Mouse (Mus musculus) urinary bladder, postnatal 14 days (tissue): ENCODE results near the gene Arl6ip5.
"Not testable (repeated sequence)": the region's sequence is repeated elsewhere in the genome, so short reads cannot be mapped to it uniquely, and the experiment has no call there.

Experiments
- DNase-seq: peaks from one replicate; pipeline ENCODE4 v3.0.0; 2021; ENCODE audit warnings: low spot score

Arl6ip5 gene

DNA sequence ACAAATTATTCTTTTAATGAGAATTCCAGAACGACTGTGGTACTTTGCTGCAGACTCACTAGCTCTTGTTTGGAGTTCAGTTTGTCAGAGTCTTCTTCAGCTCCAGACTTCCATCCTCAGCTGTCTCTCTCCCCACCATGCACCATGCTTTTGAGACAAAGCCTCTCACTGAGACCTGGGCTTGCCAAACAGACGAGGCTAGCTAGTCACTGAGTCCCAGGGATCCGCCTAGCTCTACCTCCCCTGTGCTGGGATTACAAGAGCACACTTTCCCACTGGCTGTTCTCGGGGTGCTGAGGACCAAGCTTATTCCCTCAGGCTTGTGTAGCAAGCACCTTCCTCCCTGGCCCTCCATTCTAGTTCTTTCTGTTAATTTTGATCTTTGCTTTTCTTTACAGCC, 13.1 kb downstream of the Arl6ip5 start:
- DNase-seq = no peak

GRCm38 (mm10) chr6:97224505-97224904, 14.0 kb downstream of the Arl6ip5 start:
- no peak for DNase-seq

- no peak for DNase-seq
These were observed 15.6 kb downstream of the Arl6ip5 start for GRCm38 (mm10) chr6:97226083-97226491.

- DNase-seq = no peak
These were observed 16.8 kb downstream of the Arl6ip5 start for GRCm38 (mm10) chr6:97227067-97227847.

DNA sequence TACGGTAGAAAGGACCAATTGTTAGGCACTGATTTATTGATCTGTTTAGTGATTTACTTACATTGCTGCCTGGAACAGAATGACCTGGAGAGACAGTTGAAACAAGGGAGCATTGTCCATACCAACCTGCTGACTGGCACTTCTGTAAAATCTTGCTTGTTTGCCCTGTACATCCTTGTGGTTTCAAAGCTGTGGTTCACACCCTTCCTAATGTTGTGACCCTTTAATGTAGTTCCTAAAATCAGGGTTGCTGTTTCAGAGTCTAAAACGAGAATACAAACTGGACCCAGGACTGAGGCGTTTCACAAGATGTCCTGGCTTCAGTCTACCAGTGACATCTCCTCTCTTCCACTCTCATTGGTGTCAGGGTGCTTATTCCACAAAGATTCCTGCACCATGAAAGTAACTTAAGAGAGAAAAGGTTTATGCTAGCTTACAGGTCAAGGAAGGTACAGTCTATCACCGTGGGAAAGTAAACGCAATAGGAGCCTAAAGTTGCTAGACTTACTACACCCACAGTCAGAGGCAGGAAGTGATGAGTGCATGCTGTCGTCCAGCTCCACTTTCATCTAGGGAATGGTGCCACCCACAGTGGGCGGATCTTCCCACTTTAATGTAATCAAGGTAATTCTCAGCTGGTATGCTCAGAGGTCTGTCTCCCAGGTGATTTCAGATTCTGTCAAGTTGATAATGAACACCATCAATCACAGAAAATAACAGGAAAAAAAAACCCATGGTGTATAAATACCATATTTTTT, 24.6 kb downstream of the Arl6ip5 start:
- DNase-seq = no peak

DNA sequence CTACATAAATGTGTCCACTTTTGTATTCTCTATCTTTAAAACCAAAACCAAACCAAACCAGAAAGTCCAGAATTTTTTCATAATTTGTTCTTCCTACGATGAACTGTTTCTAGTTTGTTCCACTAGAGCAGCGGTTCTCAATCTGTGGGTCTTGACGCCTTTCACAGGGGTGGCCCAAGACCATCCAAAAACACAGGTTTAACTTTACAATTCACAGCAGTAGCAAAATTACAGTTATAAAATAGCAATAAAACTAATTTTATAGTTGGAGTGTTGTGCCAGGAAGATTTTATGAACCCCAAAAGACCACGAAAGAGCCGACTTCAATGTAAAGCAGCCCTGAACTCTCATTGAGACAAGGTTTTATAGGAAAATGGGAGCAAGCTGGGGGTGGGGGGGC, 25.6 kb downstream of the Arl6ip5 start:
- DNase-seq = no peak

- DNase-seq = no peak
These were observed 28.9 kb downstream of the Arl6ip5 start for GRCm38 (mm10) chr6:97239360-97239759.

DNA sequence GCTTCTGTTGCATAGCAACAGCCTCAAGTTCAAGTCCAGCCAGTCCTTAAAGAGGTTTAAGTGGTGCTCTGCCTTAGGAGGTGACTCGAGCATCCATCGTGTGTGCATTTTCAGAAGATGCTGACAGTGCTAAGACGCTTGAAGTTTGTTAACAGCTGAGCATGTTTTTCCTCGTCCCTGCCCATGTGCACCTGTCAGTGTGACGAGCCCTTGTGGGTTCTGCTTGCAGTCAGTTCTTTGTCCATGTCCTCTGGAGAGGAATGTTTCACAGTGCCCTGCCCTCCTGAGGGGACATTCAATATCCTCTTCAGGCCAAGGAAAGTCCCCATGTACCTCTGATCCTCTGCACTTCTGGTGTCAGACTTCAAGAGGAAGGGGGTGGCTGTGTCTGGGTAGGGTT, 29.6 kb downstream of the Arl6ip5 start:
- DNase-seq = no peak

DNA sequence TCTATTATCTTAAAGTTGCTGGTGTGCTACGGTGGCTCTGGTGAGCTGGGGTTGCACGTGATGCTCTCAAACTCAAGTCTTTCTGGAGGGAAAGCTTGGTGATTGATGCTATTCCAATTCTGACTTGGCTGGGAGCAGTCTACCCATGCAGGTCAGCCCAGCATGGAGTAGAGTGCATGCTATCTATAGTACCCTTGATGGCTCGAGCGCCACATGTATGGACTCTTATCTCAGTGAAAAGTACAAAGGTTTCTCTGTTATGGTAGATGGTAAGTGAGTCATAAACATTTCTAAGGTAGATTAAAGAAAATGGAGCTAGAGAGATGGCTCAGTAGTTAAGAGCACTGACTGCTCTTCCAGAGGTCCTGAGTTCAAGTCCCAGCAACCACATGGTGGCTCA, 32.0 kb downstream of the Arl6ip5 start:
- DNase-seq = no peak

GRCm38 (mm10) chr6:97245200-97245599, 34.7 kb downstream of the Arl6ip5 start:
- no peak for DNase-seq

DNA sequence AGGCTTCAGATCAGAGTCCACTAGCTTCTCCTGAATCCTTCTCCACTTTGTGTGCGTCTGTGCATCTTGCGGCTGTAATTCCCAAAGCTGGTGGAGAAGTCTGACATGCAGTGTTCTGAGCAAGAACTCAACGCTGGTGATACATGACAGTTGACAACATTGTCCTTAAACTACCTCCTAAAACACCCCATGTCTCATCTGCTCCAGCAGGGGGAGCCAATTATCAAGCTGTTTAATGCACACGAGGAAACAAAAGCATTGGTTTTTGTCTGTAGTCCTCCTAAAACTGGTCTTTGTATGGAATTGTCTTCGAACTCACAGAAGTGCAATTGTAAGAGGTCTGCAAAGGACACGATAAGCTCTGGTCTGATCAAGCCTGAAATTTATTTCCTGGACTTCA, 40.5 kb downstream of the Arl6ip5 start:
- peak; percentile 56 for DNase-seq

DNA sequence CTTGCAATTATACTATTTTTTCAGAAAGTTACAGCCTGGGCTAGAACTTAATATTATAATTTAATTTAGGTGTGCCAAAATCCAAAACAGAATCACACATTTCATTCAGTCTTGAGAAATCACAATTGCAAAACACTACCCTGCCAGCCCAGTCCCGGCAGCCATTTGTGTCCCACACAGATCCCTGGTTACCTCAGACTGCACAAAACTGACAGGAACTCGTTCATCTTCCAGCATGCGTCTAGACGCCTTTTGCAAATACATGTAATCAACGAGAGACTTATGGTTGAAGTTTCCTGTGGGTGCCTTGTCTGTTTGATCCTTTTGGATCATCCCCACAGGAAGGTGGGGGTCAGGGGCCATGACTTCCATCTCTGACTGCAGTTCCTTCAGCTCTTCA, 41.6 kb downstream of the Arl6ip5 start:
- DNase-seq = no peak

GRCm38 (mm10) chr6:97252711-97253221, 42.3 kb downstream of the Arl6ip5 start, which contains the start of gene Lmod3:
Lmod3 (minus strand) TSS chr6:97252759.
- DNase-seq = no peak

DNA sequence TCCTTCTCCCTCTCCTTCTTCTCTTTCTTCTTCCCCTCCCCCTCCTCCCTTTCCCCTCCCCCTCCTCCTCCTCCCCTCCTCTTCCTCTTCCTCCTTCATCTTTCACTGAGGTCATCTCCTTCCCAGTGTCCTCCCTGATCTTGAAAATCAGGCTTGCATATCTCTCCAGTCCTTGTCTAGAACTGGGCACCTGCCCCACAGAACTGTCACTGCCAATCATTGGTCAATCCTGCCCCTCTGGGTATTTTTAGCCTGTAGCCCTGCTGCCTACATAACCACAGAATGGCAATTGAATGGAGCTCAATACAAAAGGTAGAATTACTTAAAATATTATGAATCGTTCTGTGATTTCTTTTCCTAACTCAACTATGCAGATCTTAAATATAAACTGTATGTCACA, 48.0 kb downstream of the Arl6ip5 start:
- DNase-seq = no peak

GRCm38 (mm10) chr6:97259926-97260325, 49.4 kb downstream of the Arl6ip5 start:
- DNase-seq = not testable (repeated sequence)

- no peak for DNase-seq
These were observed 51.7 kb downstream of the Arl6ip5 start for GRCm38 (mm10) chr6:97262229-97262628.

- not testable (repeated sequence) for DNase-seq
These were observed 53.3 kb downstream of the Arl6ip5 start for GRCm38 (mm10) chr6:97263750-97264149.

DNA sequence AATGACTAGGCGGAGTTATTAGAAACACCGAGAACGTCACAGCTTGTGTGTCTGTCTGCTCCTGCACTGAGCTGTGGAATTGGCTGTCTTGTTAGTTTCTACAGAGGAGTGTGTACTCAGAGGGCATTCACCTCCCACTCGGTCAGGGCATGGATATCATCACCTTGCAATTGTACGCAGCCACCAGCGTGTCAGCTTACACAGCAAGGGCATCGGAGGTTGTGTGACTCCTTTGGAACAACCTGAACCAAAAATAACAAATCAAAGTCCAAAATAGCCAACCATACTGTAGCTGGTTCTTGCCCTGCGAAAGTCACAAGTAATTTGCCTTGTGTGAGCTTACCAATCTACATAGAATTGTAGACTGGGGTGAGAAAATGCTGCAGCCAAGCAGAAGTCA, 54.8 kb downstream of the Arl6ip5 start:
- DNase-seq = no peak

DNA sequence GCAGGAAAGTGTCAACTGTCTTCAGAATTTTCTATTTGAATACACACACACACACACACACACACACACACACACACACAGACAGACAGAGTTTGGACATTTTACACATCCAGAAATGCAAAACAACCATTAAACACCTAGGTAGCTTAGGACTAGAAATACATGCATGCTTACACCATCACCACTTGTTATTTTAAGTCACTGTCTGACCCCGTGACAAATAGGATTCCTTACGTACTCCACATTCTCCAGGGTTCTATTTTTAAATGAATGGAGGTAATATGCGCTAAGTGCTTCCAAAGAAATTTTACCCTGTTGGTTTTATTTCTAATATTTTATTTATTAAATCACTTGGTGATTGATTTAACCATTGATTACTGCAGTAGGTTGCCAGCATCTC, 55.2 kb downstream of the Arl6ip5 start:
- DNase-seq = no peak

- DNase-seq = no peak
These were observed 56.2 kb downstream of the Arl6ip5 start for GRCm38 (mm10) chr6:97266661-97267060.

GRCm38 (mm10) chr6:97267132-97267531, 56.6 kb downstream of the Arl6ip5 start:
- no peak for DNase-seq

DNA sequence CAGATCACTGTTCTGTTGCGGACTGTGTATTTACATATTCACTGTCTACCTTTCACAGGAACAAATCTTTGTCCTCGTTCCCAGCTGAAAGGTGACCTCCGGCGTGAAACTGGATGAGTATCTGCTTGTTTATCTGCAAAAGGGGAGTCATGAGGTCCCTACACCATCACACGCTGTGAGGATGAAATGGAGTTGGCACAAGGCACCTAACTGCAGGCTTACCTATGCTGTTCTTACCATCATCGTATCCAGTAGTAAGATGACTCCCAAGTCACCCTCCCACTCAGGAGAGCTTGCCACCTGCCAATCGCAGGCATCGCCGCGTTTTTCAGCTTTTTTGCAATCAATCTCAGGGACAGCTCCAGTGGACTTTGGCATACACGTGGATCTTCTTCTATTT, 59.1 kb downstream of the Arl6ip5 start:
- DNase-seq = no peak

- no peak for DNase-seq
These were observed 61.9 kb downstream of the Arl6ip5 start for GRCm38 (mm10) chr6:97272349-97272748.
